Mouse (Mus musculus): Measurements from ENCODE around the gene Rad23b. TPM values are rescaled to one million over a fixed set of nuclear protein-coding genes. Genes with fewer than 3 reads are reported as not detected.
"Not testable (repeated sequence)": the region's sequence is repeated elsewhere in the genome, so short reads cannot be mapped to it uniquely, and the experiment has no call there.

The Rad23b gene
- total RNA-seq (2015) (117 and 123 TPM in 2 replicates), total RNA-seq (2017) (146 and 165 TPM in 2 replicates)

- peak; percentile 84 for ATAC-seq (replicated peaks; ENCODE audit: poor library complexity)
Measured at GRCm38 (mm10) chr4:55349452-55350218, at the start of gene Rad23b. Gene Rad23b (plus strand): TSS chr4:55350043.

- no peak for ATAC-seq (replicated peaks; ENCODE audit: poor library complexity)
Measured at GRCm38 (mm10) chr4:55304121-55304520, 45.7 kb upstream of the Rad23b start.

GRCm38 (mm10) chr4:55306636-55307035 is 43.2 kb upstream of the Rad23b start:
- ATAC-seq (replicated peaks; ENCODE audit: poor library complexity), result no peak

GRCm38 (mm10) chr4:55316726-55317125 is 33.1 kb upstream of the Rad23b start:
- no peak for ATAC-seq (replicated peaks; ENCODE audit: poor library complexity)

GRCm38 (mm10) chr4:55318350-55318749 is 31.5 kb upstream of the Rad23b start:
- ATAC-seq (replicated peaks; ENCODE audit: poor library complexity), result not testable (repeated sequence)

GRCm38 (mm10) chr4:55325786-55326518 is 23.9 kb upstream of the Rad23b start:
- no peak for ATAC-seq (replicated peaks; ENCODE audit: poor library complexity)

GRCm38 (mm10) chr4:55327508-55327907 is 22.3 kb upstream of the Rad23b start:
- peak; percentile 90 for ATAC-seq (replicated peaks; ENCODE audit: poor library complexity)

GRCm38 (mm10) chr4:55328471-55328870 is 21.4 kb upstream of the Rad23b start:
- ATAC-seq (replicated peaks; ENCODE audit: poor library complexity), result no peak

GRCm38 (mm10) chr4:55328928-55329327 is 20.9 kb upstream of the Rad23b start:
- not testable (repeated sequence) for ATAC-seq (replicated peaks; ENCODE audit: poor library complexity)

GRCm38 (mm10) chr4:55329621-55330346 is 20.1 kb upstream of the Rad23b start:
- ATAC-seq (replicated peaks; ENCODE audit: poor library complexity), result no peak

- ATAC-seq (replicated peaks; ENCODE audit: poor library complexity), result peak; percentile 57
Measured at GRCm38 (mm10) chr4:55335030-55335770, 14.6 kb upstream of the Rad23b start.

- no peak; the same call in 1 of the 2 replicates for ATAC-seq (replicated peaks; ENCODE audit: poor library complexity)
Measured at GRCm38 (mm10) chr4:55338905-55339304, 10.9 kb upstream of the Rad23b start.

- ATAC-seq (replicated peaks; ENCODE audit: poor library complexity), result no peak
Measured at GRCm38 (mm10) chr4:55339388-55339787, 10.5 kb upstream of the Rad23b start.

GRCm38 (mm10) chr4:55341797-55342196 is 8.0 kb upstream of the Rad23b start:
- no peak for ATAC-seq (replicated peaks; ENCODE audit: poor library complexity)

GRCm38 (mm10) chr4:55342602-55343001 is 7.2 kb upstream of the Rad23b start:
- peak; percentile 98 for ATAC-seq (replicated peaks; ENCODE audit: poor library complexity)

GRCm38 (mm10) chr4:55343287-55343686 is 6.6 kb upstream of the Rad23b start:
- no peak for ATAC-seq (replicated peaks; ENCODE audit: poor library complexity)

- no peak for ATAC-seq (replicated peaks; ENCODE audit: poor library complexity)
Measured at GRCm38 (mm10) chr4:55348759-55349451, 938 bp upstream of the Rad23b start.

- peak; percentile 33 for ATAC-seq (replicated peaks; ENCODE audit: poor library complexity)
Measured at GRCm38 (mm10) chr4:55350219-55350931, 532 bp downstream of the Rad23b start.

- no peak for ATAC-seq (replicated peaks; ENCODE audit: poor library complexity)
Measured at GRCm38 (mm10) chr4:55351037-55351436, 1.2 kb downstream of the Rad23b start.
